Mouse (Mus musculus): ENCODE data around the gene Nfx1.

GRCm38 (mm10) chr4:41000271-41000670 is 29.6 kb downstream of the Nfx1 start:
- TF ChIP-seq CTCF (IDR thresholded peaks at IDR 0.05; ENCODE audit: extremely low read depth, insufficient read depth, insufficient read length, insufficient replicate concordance) (no peak), POLR2A (IDR thresholded peaks at IDR 0.05; ENCODE audit: low read depth, low read length) (no peak)

Measured in spleen, adult 2 months (tissue).